Mouse (Mus musculus) hindbrain, embryonic 12.5 days (tissue): Measurements from ENCODE around the gene Stx8. TPM values are rescaled to one million over a fixed set of nuclear protein-coding genes. Genes with fewer than 3 reads are reported as not detected.

Source experiments
- ATAC-seq: fragments of 200-750 bp; cut with Nextera tagmentation; 2 replicates; pipeline ENCODE4 v1.8.0; 2017; ENCODE audit warnings: moderate TSS enrichment; ENCODE audit not compliant: low FRiP score
- H3K27ac ChIP-seq: fragments of 300-500 bp; sonication (generic); 2 replicates; pipeline ENCODE4 v1.5.1; 2016; ENCODE audit warnings: mild to moderate bottlenecking
- H3K27me3 ChIP-seq: fragments of 300-500 bp; sonication (generic); 2 replicates; pipeline ENCODE4 v1.6.1; 2016; ENCODE audit warnings: mild to moderate bottlenecking
- H3K36me3 ChIP-seq: fragments of 300-500 bp; sonication (generic); 2 replicates; pipeline ENCODE4 v1.6.1; 2016; ENCODE audit warnings: mild to moderate bottlenecking
- H3K4me1 ChIP-seq: fragments of 300-500 bp; sonication (generic); 2 replicates; pipeline ENCODE4 v1.6.1; 2016
- H3K4me2 ChIP-seq: fragments of 300-500 bp; sonication (generic); replicated peaks from 2 replicates; pipeline ENCODE4 v1.6.1; 2016; ENCODE audit warnings: mild to moderate bottlenecking
- H3K4me3 ChIP-seq: fragments of 300-500 bp; sonication (generic); 2 replicates; pipeline ENCODE4 v1.5.1; 2016; ENCODE audit warnings: mild to moderate bottlenecking
- H3K9ac ChIP-seq: fragments of 300-500 bp; sonication (generic); 2 replicates; pipeline ENCODE4 v1.6.1; 2016; ENCODE audit warnings: mild to moderate bottlenecking, moderate library complexity
- H3K9me3 ChIP-seq: fragments of 300-500 bp; sonication (generic); replicated peaks from 2 replicates; pipeline ENCODE4 v1.6.1; 2016; ENCODE audit warnings: mild to moderate bottlenecking
- WGBS: fragments of 180-500 bp; shearing (Covaris S2); methylation state at CpG from one replicate; pipeline ENCODE4 v1.1.7; 2016; 5-methylcytosine and 5-hydroxymethylcytosine counted together
- polyA plus RNA-seq: library from polyadenylated mRNA; unstranded; fragments of >200 nt; fragmentation: Nextera tagmentation; extraction: Ambion mirVana; gene quantifications from 2 replicates; pipeline ENCODE4 v1.2.1, GENCODE M21; 2016

The Stx8 gene
- polyA plus RNA-seq, 1 experiment from 2014 or later = 64.0 TPM

DNA sequence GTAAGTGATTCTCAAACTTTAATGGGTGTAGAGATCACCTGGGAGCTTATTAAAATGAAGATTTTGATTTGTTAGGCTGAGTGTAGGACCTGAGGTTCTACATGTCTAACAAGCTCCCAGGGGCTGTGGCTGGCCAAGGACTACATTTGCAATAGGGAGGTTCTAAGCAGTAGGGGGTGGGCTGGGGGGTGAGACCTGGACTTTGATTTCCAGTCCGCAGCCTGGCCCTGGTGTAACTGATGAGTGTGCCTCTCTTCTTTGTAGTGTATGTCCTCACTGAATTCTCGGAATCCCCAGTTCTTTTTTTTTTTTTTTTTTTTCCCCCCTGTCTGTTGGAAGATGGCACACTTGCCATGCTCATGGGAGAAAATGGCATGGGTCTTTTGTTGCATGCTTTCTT is 109.3 kb downstream of the Stx8 start:
- no peak for ATAC-seq
- H3K9me3 ChIP-seq = no peaks in the 10 kb centered on the region
- 56% methylated on average over 2 of the region's 2 CpGs for WGBS
- no peak overlapping the region for H3K4me3 ChIP-seq
- H3K27me3 ChIP-seq = no peaks in the 10 kb centered on the region
- H3K4me1 ChIP-seq = peaks cover 3% of the 10 kb centered on the region; the same call in 1 of the 2 replicates
- no peak overlapping the region for H3K9ac ChIP-seq
- no peak overlapping the region for H3K27ac ChIP-seq
- no peaks in the 10 kb centered on the region for H3K36me3 ChIP-seq
- H3K4me2 ChIP-seq = no peak overlapping the region

DNA sequence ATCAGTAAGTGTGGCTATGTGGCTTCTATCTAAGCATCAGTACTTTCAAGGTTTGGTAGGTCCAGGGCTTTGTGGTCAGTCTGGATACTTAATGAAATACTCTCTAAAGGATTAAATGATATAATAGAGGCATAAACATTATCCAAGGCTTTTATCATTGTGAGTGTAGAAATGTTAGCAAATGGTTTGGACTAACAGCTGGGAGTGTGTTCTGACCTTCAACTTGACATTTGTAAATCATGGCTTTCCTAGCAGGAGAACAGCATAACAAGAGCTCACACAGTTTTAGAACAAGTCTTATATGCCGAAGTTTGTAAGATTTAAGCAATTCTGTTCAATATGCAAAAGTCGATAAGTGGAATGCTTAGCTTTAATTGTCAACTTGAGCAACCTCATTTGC is 113.8 kb downstream of the Stx8 start:
- no peak overlapping the region for H3K27ac ChIP-seq
- H3K9me3 ChIP-seq = no peaks in the 10 kb centered on the region
- no peaks in the 10 kb centered on the region for H3K27me3 ChIP-seq
- no peak overlapping the region for H3K9ac ChIP-seq
- H3K4me3 ChIP-seq = no peak overlapping the region
- no peaks in the 10 kb centered on the region for H3K4me1 ChIP-seq
- 95% methylated on average over 2 of the region's 2 CpGs for WGBS
- no peaks in the 10 kb centered on the region for H3K36me3 ChIP-seq
- H3K4me2 ChIP-seq = no peak overlapping the region
- no peak for ATAC-seq

GRCm38 (mm10) chr11:68080999-68081398 is 115.0 kb downstream of the Stx8 start:
- WGBS = 86% methylated on average over 2 of the region's 2 CpGs
- H3K9ac ChIP-seq = no peak overlapping the region
- no peaks in the 10 kb centered on the region for H3K4me1 ChIP-seq
- H3K9me3 ChIP-seq = no peaks in the 10 kb centered on the region
- H3K36me3 ChIP-seq = no peaks in the 10 kb centered on the region
- H3K4me3 ChIP-seq = no peak overlapping the region
- no peak overlapping the region for H3K4me2 ChIP-seq
- H3K27me3 ChIP-seq = no peaks in the 10 kb centered on the region
- no peak for ATAC-seq
- H3K27ac ChIP-seq = no peak overlapping the region

DNA sequence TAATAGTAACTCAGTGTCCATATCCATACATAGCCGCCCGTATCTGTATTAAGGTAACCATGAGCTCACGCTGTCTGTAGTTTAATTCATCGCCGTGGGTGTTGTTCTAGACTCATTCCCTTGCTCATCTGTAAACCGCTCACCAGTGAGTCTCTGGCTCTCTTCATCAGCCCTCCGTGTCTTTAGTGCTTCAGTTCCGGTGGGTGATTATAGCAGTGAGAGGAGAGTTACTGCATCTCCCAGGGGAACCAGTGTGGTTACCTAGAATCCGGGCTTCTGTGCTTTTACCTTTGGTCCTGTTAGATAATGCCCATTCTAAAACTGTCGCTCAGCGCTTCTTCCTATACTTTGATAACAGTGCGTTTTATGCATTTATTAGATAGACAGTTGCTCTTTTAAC is 116.8 kb downstream of the Stx8 start:
- no peak for ATAC-seq

GRCm38 (mm10) chr11:68083562-68083961 is 117.6 kb downstream of the Stx8 start:
- no peak overlapping the region for H3K4me3 ChIP-seq
- H3K27ac ChIP-seq = no peak overlapping the region
- H3K4me2 ChIP-seq = no peak overlapping the region
- ATAC-seq = no peak
- H3K9ac ChIP-seq = no peak overlapping the region
- no peaks in the 10 kb centered on the region for H3K4me1 ChIP-seq
- no peaks in the 10 kb centered on the region for H3K9me3 ChIP-seq
- H3K36me3 ChIP-seq = no peaks in the 10 kb centered on the region
- 86% methylated on average over 6 of the region's 6 CpGs for WGBS
- H3K27me3 ChIP-seq = no peaks in the 10 kb centered on the region

More for the DNA sequence above, 116.8 kb downstream of the Stx8 start:
- H3K4me3 ChIP-seq = no peak overlapping the region
- H3K4me2 ChIP-seq = no peak overlapping the region
- WGBS = 87% methylated on average over 12 of the region's 12 CpGs
- H3K4me1 ChIP-seq = no peaks in the 10 kb centered on the region
- H3K9ac ChIP-seq = no peak overlapping the region
- no peaks in the 10 kb centered on the region for H3K36me3 ChIP-seq
- H3K27ac ChIP-seq = no peak overlapping the region
- H3K9me3 ChIP-seq = no peaks in the 10 kb centered on the region
- no peaks in the 10 kb centered on the region for H3K27me3 ChIP-seq

DNA sequence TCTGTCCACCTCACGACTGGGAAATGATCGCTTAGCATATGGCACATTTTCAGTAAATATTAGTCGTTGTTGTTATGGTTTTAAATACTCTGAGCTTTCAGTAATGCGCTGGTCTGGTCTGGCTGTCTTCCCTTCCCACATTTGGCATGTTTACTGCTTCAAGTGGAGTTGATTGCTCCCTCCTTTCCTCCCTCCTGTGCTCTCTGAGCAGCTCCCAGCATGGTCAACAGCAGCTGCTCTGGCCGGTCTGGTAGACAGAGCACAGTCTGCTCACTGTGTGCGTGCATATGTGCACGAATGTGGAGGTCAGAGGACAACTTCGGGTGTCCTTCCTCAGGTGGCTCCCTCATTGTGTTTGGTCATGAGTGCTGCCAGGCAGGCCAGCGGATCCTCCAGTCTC is 120.2 kb downstream of the Stx8 start:
- Histone ChIP-seq H3K27ac (no peak overlapping the region), H3K27me3 (no peaks in the 10 kb centered on the region), H3K9ac (no peak overlapping the region), H3K4me2 (no peak overlapping the region), H3K4me1 (peaks cover 6% of the 10 kb centered on the region; the same call in 1 of the 2 replicates), H3K36me3 (no peaks in the 10 kb centered on the region), H3K4me3 (no peak overlapping the region), H3K9me3 (no peaks in the 10 kb centered on the region)
- no peak for ATAC-seq
- WGBS = 81% methylated on average over 9 of the region's 9 CpGs

DNA sequence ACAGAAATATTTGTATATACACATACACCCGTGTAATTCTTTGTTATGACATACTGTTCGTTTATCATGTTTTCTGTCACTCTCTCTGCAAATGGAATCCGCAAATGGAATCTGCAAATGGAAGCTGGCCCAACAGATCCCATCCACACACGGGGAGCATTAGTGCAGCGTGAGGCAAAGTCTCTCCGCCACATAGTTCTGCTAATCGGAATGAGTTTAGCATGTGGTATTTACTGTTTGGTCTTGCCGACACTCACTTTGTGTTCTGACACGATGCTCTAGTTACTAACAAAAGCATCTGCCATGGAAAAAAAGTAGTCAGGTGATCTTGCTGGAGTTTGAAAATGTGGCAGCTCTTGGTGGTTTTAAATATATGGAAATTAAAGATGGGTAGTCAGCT is 123.4 kb downstream of the Stx8 start:
- Histone ChIP-seq H3K4me1 (peaks cover 6% of the 10 kb centered on the region; the same call in 1 of the 2 replicates), H3K4me2 (no peak overlapping the region), H3K4me3 (no peak overlapping the region), H3K36me3 (no peaks in the 10 kb centered on the region), H3K9me3 (no peaks in the 10 kb centered on the region), H3K27me3 (no peaks in the 10 kb centered on the region), H3K9ac (no peak overlapping the region), H3K27ac (no peak overlapping the region)
- 72% methylated on average over 9 of the region's 9 CpGs for WGBS
- no peak for ATAC-seq

- Histone ChIP-seq H3K27ac (no peak overlapping the region), H3K4me2 (no peak overlapping the region), H3K36me3 (no peaks in the 10 kb centered on the region), H3K4me1 (peaks cover 6% of the 10 kb centered on the region; the same call in 1 of the 2 replicates), H3K9ac (no peak overlapping the region), H3K4me3 (no peak overlapping the region), H3K9me3 (no peaks in the 10 kb centered on the region), H3K27me3 (no peaks in the 10 kb centered on the region)
- ATAC-seq = no peak
- WGBS = 52% methylated on average over 13 of the region's 13 CpGs
Observed at GRCm38 (mm10) chr11:68089885-68090592, 124.0 kb downstream of the Stx8 start.

DNA sequence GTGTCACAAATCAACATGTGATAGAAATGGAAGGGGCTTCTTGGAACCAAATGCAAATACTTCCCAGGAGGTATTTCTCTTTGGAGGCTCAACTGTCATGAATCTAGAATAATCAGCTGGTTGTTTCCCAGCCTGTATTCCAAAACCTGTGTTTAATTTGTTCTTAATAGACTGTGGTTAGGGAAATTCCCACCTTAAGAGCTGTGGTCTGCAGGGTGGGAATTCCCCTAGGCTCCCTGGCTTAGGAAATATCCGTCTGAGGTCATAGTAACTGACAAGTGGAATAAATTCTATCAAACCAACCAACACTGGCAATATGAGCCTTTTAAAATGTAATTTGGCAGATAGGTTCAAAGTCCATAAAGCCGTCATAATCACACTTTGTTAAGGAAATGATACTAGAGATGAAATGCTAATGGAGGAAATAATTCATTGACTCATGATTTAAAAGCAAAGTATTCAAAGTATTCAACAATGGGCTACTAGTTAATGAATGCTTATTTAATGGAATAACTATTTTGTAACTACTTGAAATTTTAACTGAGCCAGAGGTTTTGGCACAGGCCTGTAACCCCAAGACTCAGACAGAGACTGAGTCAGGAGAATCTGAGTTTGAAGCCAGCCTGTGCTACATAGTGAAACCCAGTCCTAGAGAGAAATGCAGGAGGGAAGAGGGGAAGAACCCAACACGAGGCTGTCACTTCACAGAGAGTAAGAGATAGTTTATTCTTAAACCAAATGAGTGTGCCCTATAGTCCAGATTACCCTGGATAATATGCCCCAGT is 126.2 kb downstream of the Stx8 start:
- H3K4me3 ChIP-seq = no peak overlapping the region
- 66% methylated on average over 3 of the region's 3 CpGs for whole genome bisulfite sequencing

GRCm38 (mm10) chr11:68101598-68101997 is 135.6 kb downstream of the Stx8 start:
- Histone ChIP-seq H3K27ac (no peak overlapping the region), H3K27me3 (no peaks in the 10 kb centered on the region), H3K4me2 (no peak overlapping the region), H3K36me3 (no peaks in the 10 kb centered on the region), H3K9me3 (no peaks in the 10 kb centered on the region), H3K9ac (no peak overlapping the region), H3K4me1 (no peaks in the 10 kb centered on the region), H3K4me3 (no peak overlapping the region)
- 100% methylated on average over 1 of the region's 1 CpGs for WGBS
- ATAC-seq = no peak

More for the DNA sequence above, 126.2 kb downstream of the Stx8 start:
- no peaks in the 10 kb centered on the region for H3K9me3 ChIP-seq
- ATAC-seq = no peak
- no peak overlapping the region for H3K9ac ChIP-seq
- H3K4me2 ChIP-seq = no peak overlapping the region
- no peak overlapping the region for H3K27ac ChIP-seq
- no peaks in the 10 kb centered on the region for H3K27me3 ChIP-seq
- H3K36me3 ChIP-seq = no peaks in the 10 kb centered on the region
- H3K4me1 ChIP-seq = peaks cover 6% of the 10 kb centered on the region; the same call in 1 of the 2 replicates

DNA sequence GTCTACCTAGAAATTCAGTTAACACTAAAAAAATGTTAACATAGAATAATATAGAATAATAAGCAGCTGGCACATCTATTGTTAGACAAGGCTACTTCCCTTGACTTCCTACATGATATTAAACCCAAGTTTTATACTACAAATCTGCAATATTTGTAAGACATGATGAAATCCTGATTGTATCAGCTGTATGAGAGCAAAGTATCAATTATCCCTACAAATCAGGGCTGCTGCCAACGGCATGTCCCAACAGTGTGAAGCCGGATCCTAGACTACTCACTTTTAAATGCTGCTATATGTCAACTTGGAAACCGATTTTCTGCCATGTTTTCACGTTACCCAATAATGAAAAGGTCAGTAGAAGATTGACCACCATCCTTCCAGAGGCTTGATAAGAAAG is 137.5 kb downstream of the Stx8 start:
- Histone ChIP-seq H3K27me3 (no peaks in the 10 kb centered on the region), H3K36me3 (no peaks in the 10 kb centered on the region)
- WGBS = 84% methylated on average over 4 of the region's 4 CpGs

DNA sequence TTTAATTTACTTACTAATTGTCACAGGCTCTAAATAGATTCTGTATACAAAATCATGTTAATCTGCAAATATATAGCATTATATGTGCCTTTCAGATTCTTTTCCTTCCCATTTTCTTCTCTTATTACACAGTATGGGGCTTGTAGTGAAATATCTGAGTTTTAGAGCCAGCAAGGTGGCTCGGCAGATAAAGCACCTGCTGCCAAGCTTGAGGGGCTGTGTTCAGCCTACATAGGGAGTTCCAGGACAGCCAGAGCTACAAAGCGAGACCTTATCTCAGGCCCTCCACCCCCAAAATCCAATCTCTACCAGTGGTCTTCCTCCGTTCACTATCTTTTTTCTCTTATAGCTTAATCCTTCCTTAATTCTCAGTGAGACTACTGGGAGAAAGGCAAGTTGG is 140.1 kb downstream of the Stx8 start:
- no peak overlapping the region for H3K27ac ChIP-seq
- ATAC-seq = no peak
- H3K9me3 ChIP-seq = no peaks in the 10 kb centered on the region
- H3K27me3 ChIP-seq = no peaks in the 10 kb centered on the region
- H3K4me1 ChIP-seq = no peaks in the 10 kb centered on the region
- H3K4me3 ChIP-seq = no peak overlapping the region
- no peak overlapping the region for H3K4me2 ChIP-seq
- WGBS = 82% methylated on average over 3 of the region's 3 CpGs
- H3K9ac ChIP-seq = no peak overlapping the region
- H3K36me3 ChIP-seq = no peaks in the 10 kb centered on the region

More for the DNA sequence above, 137.5 kb downstream of the Stx8 start:
- Histone ChIP-seq H3K9me3 (no peaks in the 10 kb centered on the region), H3K9ac (no peak overlapping the region), H3K4me2 (no peak overlapping the region), H3K4me1 (no peaks in the 10 kb centered on the region), H3K27ac (no peak overlapping the region), H3K4me3 (no peak overlapping the region)
- ATAC-seq = no peak
